Mouse (Mus musculus) heart, postnatal 36 days (tissue): ENCODE data around the gene Ptpn23. TPM values are rescaled to one million over a fixed set of nuclear protein-coding genes. Genes with fewer than 3 reads are reported as not detected.

ENCODE experiments used
- DNase-seq, 2 experiments: peaks; one replicate each; pipeline ENCODE4 v3.0.0; 2021 to 2022
- intact Hi-C: fragments of 180-260 bp; cut with DNase I; formaldehyde crosslinking; loops from one replicate; pipeline ENCODE4 v1.15.1; 2025
- total RNA-seq, 2 experiments: library from RNA; stranded (reverse); gene quantifications; 2 replicates each; pipeline ENCODE4 v1.2.3; 2021

Gene Ptpn23
- total RNA-seq, 2 experiments from 2014 or later: 13.9 to 14.3 TPM

DNA sequence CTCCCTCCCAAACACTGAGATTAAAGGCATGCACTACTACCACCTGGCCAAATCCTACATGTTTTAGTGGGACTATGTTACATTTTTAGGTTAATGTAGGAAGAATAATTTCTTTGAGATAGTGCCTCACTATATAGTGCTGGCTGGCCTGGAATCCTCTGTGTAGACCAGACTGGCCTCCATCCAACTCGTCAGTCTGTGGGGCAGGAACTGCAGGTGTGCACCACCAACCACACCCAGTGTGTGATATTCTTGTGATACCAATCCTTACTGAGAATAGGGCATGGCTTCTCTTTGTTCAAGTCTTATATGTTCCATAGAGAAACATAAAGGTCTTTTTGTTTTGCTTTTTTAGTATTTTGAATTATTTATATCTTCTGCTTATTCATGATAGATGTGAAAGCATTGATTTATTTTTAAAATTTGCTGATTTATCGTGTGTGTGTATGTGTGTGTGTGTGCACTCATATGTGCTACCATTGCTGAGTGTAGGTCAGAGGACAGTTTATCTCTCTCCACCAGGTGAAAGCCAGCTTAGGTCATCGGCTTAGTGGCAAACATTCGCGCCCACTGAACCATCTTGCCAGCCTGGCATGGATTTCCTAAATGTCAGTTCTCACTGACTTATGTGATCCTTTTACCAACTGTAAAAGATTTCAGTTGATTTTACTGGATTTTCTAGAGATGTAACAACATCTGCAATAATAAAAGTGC lies 67.8 kb downstream of the Ptpn23 start:
- no peak for DNase-seq
- intact Hi-C loops: no loop called here

Other genes starting within 250 kb of the Ptpn23 start
- gene Cspg5, start 164.4 kb downstream of the Ptpn23 start, total RNA-seq: under 1 TPM; 0.14 to 0.25 TPM
- 1 to 10 TPM; 2.6 to 3.2 TPM for gene Elp6, start 103.0 kb downstream of the Ptpn23 start, total RNA-seq
- gene Scap, start 74.9 kb downstream of the Ptpn23 start, total RNA-seq: 10 to 100 TPM; 29.6 to 32.0 TPM
- gene Ngp, start 11.5 kb upstream of the Ptpn23 start, total RNA-seq: under 1 TPM; 0.42 to 0.49 TPM
- gene Klhl18, start 68.5 kb upstream of the Ptpn23 start, total RNA-seq: 10 to 100 TPM; 11.8 to 12.8 TPM
- under 1 TPM; 0.24 to 0.36 TPM for gene Kif9, start 68.7 kb upstream of the Ptpn23 start, total RNA-seq
- gene Setd2, start 124.4 kb upstream of the Ptpn23 start, total RNA-seq: 10 to 100 TPM; 43.3 to 44.3 TPM
- gene Nradd, start 216.2 kb upstream of the Ptpn23 start, total RNA-seq: 1 to 10 TPM in 1 of 2 experiments, under 1 TPM in 1; 0.92 to 1.2 TPM
- 10 to 100 TPM in 1 of 2 experiments, 1 to 10 TPM in 1; 9.5 to 11.0 TPM for gene Nbeal2, start 245.9 kb upstream of the Ptpn23 start, total RNA-seq
- gene Ccdc12, start 248.3 kb upstream of the Ptpn23 start, total RNA-seq: 10 to 100 TPM; 60.6 to 66.9 TPM